Mouse (Mus musculus): ENCODE measurements around the gene N6amt1. TPM values are rescaled to one million over a fixed set of nuclear protein-coding genes. Genes with fewer than 3 reads are reported as not detected.

Gene N6amt1
- total RNA-seq, 2 experiments from 2014 or later = 21.2 to 24.5 TPM

GRCm38 (mm10) chr16:87384366-87384765 lies 30.4 kb downstream of the N6amt1 start:
- no peak for DNase-seq

DNA sequence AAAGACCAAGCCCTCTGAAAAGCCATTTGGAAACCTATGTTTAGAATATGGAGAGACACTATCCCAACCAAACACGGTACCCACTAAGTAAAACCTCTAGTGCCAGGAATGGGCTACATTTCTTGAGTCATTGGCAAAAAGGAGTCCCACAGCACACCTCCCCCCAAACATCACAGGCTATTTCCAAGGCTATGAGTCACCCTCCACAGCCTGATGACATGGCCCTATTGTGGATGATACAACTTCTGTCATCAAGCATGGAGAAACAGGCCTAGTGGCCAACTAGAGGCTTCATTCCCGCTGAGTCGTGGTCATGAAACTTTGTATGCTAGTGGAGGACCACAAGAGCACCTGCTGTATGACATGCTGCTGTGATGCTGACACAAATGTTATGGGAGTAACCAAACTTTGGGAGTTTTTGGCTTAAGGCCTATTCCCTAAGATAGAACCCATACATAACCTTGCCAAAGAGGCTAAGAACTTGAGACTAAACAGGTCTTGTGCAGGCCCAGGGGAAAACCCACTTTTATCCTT lies 33.5 kb downstream of the N6amt1 start:
- peak; percentile 12 for DNase-seq

DNA sequence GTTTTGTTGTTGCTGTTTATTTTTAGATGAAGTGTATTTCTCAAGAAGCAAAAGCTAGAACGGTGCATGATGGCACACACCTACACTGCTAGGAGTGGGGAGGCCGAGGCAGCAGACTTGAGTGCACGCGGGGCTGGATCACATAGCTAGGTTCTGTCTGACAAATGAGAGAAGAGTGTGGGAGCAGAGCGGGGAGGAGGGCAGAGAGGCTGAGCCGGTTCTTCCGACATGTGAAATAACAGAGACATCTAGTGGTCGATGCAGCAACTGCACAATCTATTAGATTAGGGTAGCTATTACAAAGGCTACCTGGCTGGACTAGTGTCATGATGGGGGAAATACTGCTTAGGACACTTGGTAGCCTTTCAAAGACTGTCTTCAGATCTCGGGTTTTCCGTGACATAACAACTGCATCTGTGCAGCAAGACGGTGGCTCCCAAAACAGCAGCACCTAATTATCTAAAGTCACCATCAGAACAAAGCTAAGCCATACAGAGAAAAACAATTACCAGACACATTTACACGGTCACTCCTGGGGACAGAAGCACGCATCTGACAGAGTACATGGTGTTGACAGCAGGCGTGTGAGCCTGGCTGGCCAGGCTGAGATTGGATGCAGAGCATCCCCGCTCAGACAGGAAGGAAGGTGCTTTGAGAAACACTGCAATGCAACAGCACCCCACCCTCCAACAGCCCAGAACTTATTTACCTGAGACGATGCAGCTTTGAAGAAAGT lies 40.0 kb downstream of the N6amt1 start:
- peak; percentile 73 for DNase-seq

- peak; percentile 15 for DNase-seq
Measured at GRCm38 (mm10) chr16:87405001-87405400, 51.0 kb downstream of the N6amt1 start.

Other genes with a start within 250 kb of the N6amt1 start
- 10 to 100 TPM; 32.0 to 36.0 TPM for gene Ltn1, start 78.4 kb downstream of the N6amt1 start, total RNA-seq (2021)
- gene Rwdd2b, start 86.4 kb downstream of the N6amt1 start, total RNA-seq (2021) = 1 to 10 TPM; 7.6 to 8.1 TPM
- 10 to 100 TPM; 55.1 to 60.2 TPM for gene Usp16, start 100.5 kb downstream of the N6amt1 start, total RNA-seq (2021)
- gene Cct8, start 141.7 kb downstream of the N6amt1 start, total RNA-seq (2021) = 100 to 1,000 TPM; 186 to 192 TPM
- gene Map3k7cl, start 199.1 kb downstream of the N6amt1 start, total RNA-seq (2021) = 1 to 10 TPM; 4.1 to 5.5 TPM